10 mouse cellular contexts compared by ENCODE assay signal in genomic region chr9:110673107-110673752, GRCm38 (mm10). TPM values are rescaled to one million over a fixed set of nuclear protein-coding genes. Genes with fewer than 3 reads are reported as not detected.
DNase-seq lines count a peak whose midpoint lies in the region; ATAC-seq lines count a peak whose summit lies in the region.
"Had no signal": no experiment of that assay in that cellular context is flagged by ENCODE, and none has a peak within 500 bp of the region (broad histone marks: within the 10 kb centered on the region; RNA-seq: fewer than 3 reads in every experiment).

No protein-coding gene starts in this region.

- ATAC-seq in midbrain, embryonic 16.5 days = no peak
- no peak for ATAC-seq in heart, embryonic 13.5 days (ENCODE audit: extremely low read depth, insufficient number of reproducible peaks, low FRiP score, low TSS enrichment)
- ATAC-seq in stomach, embryonic 16.5 days (ENCODE audit: insufficient read depth, low FRiP score) = no peak

- DNase-seq in heart, adult 8-10 months (ENCODE audit: low spot score) = peak; percentile 56
- DNase-seq in heart, postnatal 25 days (ENCODE audit: low spot score) = no peak
- DNase-seq in midbrain, embryonic 10.5 days (ENCODE audit: low spot score) = no peak
- DNase-seq in urinary bladder, postnatal 36 days (ENCODE audit: low spot score in 2 of 2) = no peak
- DNase-seq in gastrocnemius, adult 18-20 months (ENCODE audit: low spot score) = no peak

- no peaks in the 10 kb centered on the region for H3K9me3 ChIP-seq in midbrain, embryonic 10.5 days (replicated peaks)
- no peaks in the 10 kb centered on the region for H3K9me3 ChIP-seq in midbrain, embryonic 16.5 days (replicated peaks; ENCODE audit: control insufficient read depth, low read length, poor library complexity, severe bottlenecking)
- H3K9me3 ChIP-seq in heart, embryonic 13.5 days = no peaks in the 10 kb centered on the region
- no peaks in the 10 kb centered on the region for H3K9me3 ChIP-seq in stomach, embryonic 16.5 days (replicated peaks; ENCODE audit: control insufficient read depth, low read length)

- peaks cover 35% of the 10 kb centered on the region for H3K4me1 ChIP-seq in midbrain, embryonic 10.5 days
- peaks cover 6% of the 10 kb centered on the region; the same call in 1 of the 2 replicates for H3K4me1 ChIP-seq in midbrain, embryonic 16.5 days (ENCODE audit: control insufficient read depth, insufficient read depth, low read length)
- peaks cover 100% of the 10 kb centered on the region for H3K4me1 ChIP-seq in heart, embryonic 13.5 days
- peaks cover 41% of the 10 kb centered on the region for H3K4me1 ChIP-seq in stomach, embryonic 16.5 days (ENCODE audit: control insufficient read depth, insufficient read depth, low read length)

- H3K36me3 ChIP-seq in midbrain, embryonic 10.5 days = 0 out of 2 replicates have a peak, but pooled peaks cover 2% of the 10 kb centered on the region
- no peaks in the 10 kb centered on the region for H3K36me3 ChIP-seq in midbrain, embryonic 16.5 days (ENCODE audit: control insufficient read depth, insufficient read depth, low read length)
- H3K36me3 ChIP-seq in heart, embryonic 13.5 days = no peaks in the 10 kb centered on the region
- no peaks in the 10 kb centered on the region for H3K36me3 ChIP-seq in stomach, embryonic 16.5 days (ENCODE audit: control insufficient read depth, insufficient read depth, low read length)

- no peak overlapping the region for H3K4me3 ChIP-seq in midbrain, embryonic 10.5 days
- no peak overlapping the region for H3K4me3 ChIP-seq in midbrain, embryonic 16.5 days (ENCODE audit: low read depth, low read length)
- H3K4me3 ChIP-seq in heart, embryonic 13.5 days = no peak overlapping the region
- no peak overlapping the region for H3K4me3 ChIP-seq in stomach, embryonic 16.5 days (replicated peaks; ENCODE audit: low read length)

- 0 out of 2 replicates have a peak overlapping the region, but pooled peaks have one; percentile 19 for H3K27ac ChIP-seq in midbrain, embryonic 10.5 days (replicated peaks)
- no peak overlapping the region; the same call in 1 of the 2 replicates for H3K27ac ChIP-seq in midbrain, embryonic 16.5 days (ENCODE audit: low read length)
- H3K27ac ChIP-seq in heart, embryonic 13.5 days (replicated peaks) = peak overlapping the region; percentile 73
- H3K27ac ChIP-seq in stomach, embryonic 16.5 days (ENCODE audit: low read length) = peak overlapping the region; percentile 9; the same call in 1 of the 2 replicates
- H3K27ac ChIP-seq: macrophage had no signal

- intact Hi-C loops in heart, postnatal 25 days (cut with DNase I) = no loop called here

- no peak overlapping the region for H3K9ac ChIP-seq in midbrain, embryonic 16.5 days (ENCODE audit: low read depth, low read length)
- peak overlapping the region; percentile 62 for H3K9ac ChIP-seq in heart, embryonic 13.5 days
- H3K9ac ChIP-seq in stomach, embryonic 16.5 days (ENCODE audit: low read length) = 0 out of 2 replicates have a peak overlapping the region, but pooled peaks have one; percentile 49

- no peak overlapping the region for H3K4me2 ChIP-seq in midbrain, embryonic 16.5 days (ENCODE audit: low read length)
- H3K4me2 ChIP-seq in heart, embryonic 13.5 days = peak overlapping the region; percentile 11; the same call in 1 of the 2 replicates
- no peak overlapping the region for H3K4me2 ChIP-seq in stomach, embryonic 16.5 days (ENCODE audit: low read depth, low read length)

- H3K27me3 ChIP-seq in midbrain, embryonic 10.5 days (ENCODE audit: low read depth, poor library complexity, severe bottlenecking) = no peaks in the 10 kb centered on the region
- no peaks in the 10 kb centered on the region for H3K27me3 ChIP-seq in midbrain, embryonic 16.5 days (ENCODE audit: control insufficient read depth, insufficient read depth, low read depth, low read length)
- H3K27me3 ChIP-seq in heart, embryonic 13.5 days (replicated peaks) = no peaks in the 10 kb centered on the region
- H3K27me3 ChIP-seq in stomach, embryonic 16.5 days (ENCODE audit: control insufficient read depth, insufficient read depth, low read length) = no peaks in the 10 kb centered on the region
- H3K27me3 ChIP-seq: CH12.LX had no signal

- WGBS in midbrain, embryonic 10.5 days = 64% methylated on average over 10 of the region's 10 CpGs
- WGBS in midbrain, embryonic 16.5 days = 53% methylated on average over 10 of the region's 10 CpGs
- 55% methylated on average over 10 of the region's 10 CpGs for WGBS in heart, embryonic 13.5 days
- 59% methylated on average over 10 of the region's 10 CpGs for WGBS in stomach, embryonic 16.5 days

RNA-seq across cellular contexts. Expression of gene Ccdc12, which starts 16.9 kb away (rescaled TPM):
- 10 to 100 TPM; 56.2 to 69.2 (median 65.3) TPM for total RNA-seq in heart, adult 8-10 months (2022)
- 10 to 100 TPM; 61.6 to 66.8 TPM for total RNA-seq in heart, postnatal 25 days (2021)
- 176 and 189 TPM in 2 replicates for polyA plus RNA-seq in midbrain, embryonic 10.5 days (2016; fragmentation: Nextera tagmentation; extraction: Ambion mirVana)
- 93.3 and 103 TPM in 2 replicates for polyA plus RNA-seq in midbrain, embryonic 16.5 days (2015; fragmentation: Nextera tagmentation; extraction: Ambion mirVana)
- 119 and 136 TPM in 2 replicates for polyA plus RNA-seq in heart, embryonic 13.5 days (2015; fragmentation: Nextera tagmentation; extraction: Ambion mirVana)
- polyA plus RNA-seq in stomach, embryonic 16.5 days (2015; fragmentation: Nextera tagmentation; extraction: Ambion mirVana) = 148 and 153 TPM in 2 replicates
- total RNA-seq in gastrocnemius, adult 18-20 months (2021) = 10 to 100 TPM; 42.4 to 45.8 TPM

RNA-seq across cellular contexts. Expression of gene Nbeal2, which starts 19.3 kb away (rescaled TPM):
- 10 to 100 TPM in 1 of 4 experiments, 1 to 10 TPM in 3; 5.8 to 10.8 (median 8.5) TPM for total RNA-seq in heart, adult 8-10 months (2022)
- 1 to 10 TPM; 8.2 to 8.7 TPM for total RNA-seq in heart, postnatal 25 days (2021)
- 1.3 and 1.4 TPM in 2 replicates for polyA plus RNA-seq in midbrain, embryonic 10.5 days (2016; fragmentation: Nextera tagmentation; extraction: Ambion mirVana)
- polyA plus RNA-seq in midbrain, embryonic 16.5 days (2015; fragmentation: Nextera tagmentation; extraction: Ambion mirVana) = 5.2 and 6.1 TPM in 2 replicates
- polyA plus RNA-seq in heart, embryonic 13.5 days (2015; fragmentation: Nextera tagmentation; extraction: Ambion mirVana) = 1.3 and 1.8 TPM in 2 replicates
- polyA plus RNA-seq in stomach, embryonic 16.5 days (2015; fragmentation: Nextera tagmentation; extraction: Ambion mirVana) = 10.9 and 12.1 TPM in 2 replicates
- 1 to 10 TPM; 3.6 to 3.7 TPM for total RNA-seq in gastrocnemius, adult 18-20 months (2021)

RNA-seq across cellular contexts. Expression of gene Nradd, which starts 49.0 kb away (rescaled TPM):
- total RNA-seq in heart, adult 8-10 months (2022) = 1 to 10 TPM in 2 of 4 experiments, under 1 TPM in 2; 0.79 to 1.4 (median 0.97) TPM
- total RNA-seq in heart, postnatal 25 days (2021) = 1 to 10 TPM; 1.1 to 2.0 TPM
- polyA plus RNA-seq in midbrain, embryonic 10.5 days (2016; fragmentation: Nextera tagmentation; extraction: Ambion mirVana) = 36.8 and 45.4 TPM in 2 replicates
- polyA plus RNA-seq in midbrain, embryonic 16.5 days (2015; fragmentation: Nextera tagmentation; extraction: Ambion mirVana) = 25.5 and 27.1 TPM in 2 replicates
- polyA plus RNA-seq in heart, embryonic 13.5 days (2015; fragmentation: Nextera tagmentation; extraction: Ambion mirVana) = 23.4 and 25.6 TPM in 2 replicates
- 27.2 and 27.6 TPM in 2 replicates for polyA plus RNA-seq in stomach, embryonic 16.5 days (2015; fragmentation: Nextera tagmentation; extraction: Ambion mirVana)
- total RNA-seq in gastrocnemius, adult 18-20 months (2021) = under 1 TPM; 0.84 to 0.97 TPM
